Mouse (Mus musculus) macrophage (primary cell): ENCODE results near the gene Herpud1. TPM values are rescaled to one million over a fixed set of nuclear protein-coding genes. Genes with fewer than 3 reads are reported as not detected.
A peak's percentile ranks its signal among the peaks of the same experiment; 100 is the strongest.

ENCODE experiments used
- H3K27ac ChIP-seq: fragments of 350-480 bp; formaldehyde crosslinking; 2 replicates; pipeline ENCODE4 v1.9.0; 2021
- H3K36me3 ChIP-seq: fragments of 350-480 bp; formaldehyde crosslinking; 2 replicates; pipeline ENCODE4 v1.9.0; 2021; ENCODE audit errors: inconsistent target
- H3K4me3 ChIP-seq: fragments of 350-480 bp; formaldehyde crosslinking; 2 replicates; pipeline ENCODE4 v1.9.0; 2021; ENCODE audit errors: inconsistent target
- H3K79me2 ChIP-seq: fragments of 350-480 bp; formaldehyde crosslinking; 2 replicates; pipeline ENCODE4 v1.9.0; 2021; ENCODE audit errors: inconsistent target
- WGBS: methylation state at CpG from one replicate; pipeline ENCODE4 v1.1.7; 2026; ENCODE audit warnings: inconsistent platforms; ENCODE audit not compliant: missing documents; 5-methylcytosine and 5-hydroxymethylcytosine counted together
- polyA plus RNA-seq: library from polyadenylated mRNA; stranded (reverse); fragments of 250-400 nt; gene quantifications from 3 replicates; pipeline ENCODE4 v1.2.4, GENCODE M21; 2018; ENCODE audit warnings: inconsistent platforms
- total RNA-seq, 78 experiments: library from RNA; depleted of rRNA; stranded (reverse); fragments of 250-400 nt; gene quantifications; 1 replicate in 9 of 78; 2 replicates in 24 of 78; 3 replicates in 43 of 78; 4 replicates in 2 of 78; pipeline ENCODE4 v1.2.4; 2018; ENCODE audit warnings: inconsistent platforms in 56 of 78

The Herpud1 gene
- 10 to 100 TPM in 24 of 26 experiments, 1 to 10 TPM in 2; 2.6 to 62.7 (median 40.8) TPM for total RNA-seq (2018; cell fraction: chromatin; rRNA removed)
- total RNA-seq (2018; cell fraction: cytosol; rRNA removed): 10 to 100 TPM; 15.8 to 48.4 (median 33.5) TPM
- 10 to 100 TPM in 25 of 26 experiments, 1 to 10 TPM in 1; 8.9 to 81.8 (median 51.0) TPM for total RNA-seq (2018; cell fraction: nucleus; rRNA removed)
- 10.5 to 51.9 TPM (median 22.0 TPM) in 3 replicates for polyA plus RNA-seq

GRCm38 (mm10) chr8:94386214-94387026 is at the start of gene Herpud1:
Gene Herpud1, plus strand, starts transcription at chr8:94386438.
- H3K4me3 ChIP-seq: peak within 1 kb of the TSS; percentile 90
- H3K27ac ChIP-seq: peak within 1 kb of the TSS; percentile 85
- H3K79me2 ChIP-seq: peaks cover 43% of the 10 kb centered on the region
- WGBS: under 1% methylated on average over 65 of the region's 65 CpGs
- peaks cover 23% of the 10 kb centered on the region for H3K36me3 ChIP-seq

- Histone ChIP-seq H3K27ac (no peak overlapping the region), H3K4me3 (no peak overlapping the region), H3K79me2 (no peaks in the 10 kb centered on the region), H3K36me3 (no peaks in the 10 kb centered on the region)
- WGBS: 50% methylated on average over 8 of the region's 8 CpGs
Observed at GRCm38 (mm10) chr8:94337559-94337958, 48.7 kb upstream of the Herpud1 start.

GRCm38 (mm10) chr8:94340796-94341195 is 45.4 kb upstream of the Herpud1 start:
- no peaks in the 10 kb centered on the region for H3K79me2 ChIP-seq
- no peaks in the 10 kb centered on the region for H3K36me3 ChIP-seq
- no peak overlapping the region for H3K27ac ChIP-seq
- H3K4me3 ChIP-seq: no peak overlapping the region
- 43% methylated on average over 7 of the region's 7 CpGs for WGBS

GRCm38 (mm10) chr8:94342691-94343090 is 43.5 kb upstream of the Herpud1 start:
- Histone ChIP-seq H3K27ac (no peak overlapping the region), H3K36me3 (no peaks in the 10 kb centered on the region), H3K4me3 (no peak overlapping the region), H3K79me2 (no peaks in the 10 kb centered on the region)
- 91% methylated on average over 10 of the region's 10 CpGs for WGBS

DNA sequence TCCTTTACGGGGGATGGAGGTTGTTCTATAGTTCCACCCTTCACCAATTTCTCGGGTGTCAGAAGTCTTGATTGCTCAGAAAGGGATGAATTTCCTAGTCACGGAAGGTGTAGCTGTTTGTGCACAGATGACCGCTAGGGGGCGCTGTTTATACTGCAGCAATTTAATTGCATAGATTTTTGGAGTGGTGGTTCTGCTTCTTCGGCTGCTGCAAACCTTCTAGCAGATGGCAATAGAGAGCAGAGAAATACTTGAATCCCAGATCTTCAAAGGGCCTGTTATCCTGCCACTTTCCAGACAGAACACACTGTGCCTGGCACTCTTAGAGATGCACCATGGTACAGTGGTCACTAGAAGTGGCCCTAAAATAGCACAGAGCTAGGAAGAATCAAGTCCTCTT is 42.9 kb upstream of the Herpud1 start:
- H3K27ac ChIP-seq: no peak overlapping the region
- no peaks in the 10 kb centered on the region for H3K36me3 ChIP-seq
- 6% methylated on average over 6 of the region's 6 CpGs for WGBS
- no peak overlapping the region for H3K4me3 ChIP-seq
- no peaks in the 10 kb centered on the region for H3K79me2 ChIP-seq

GRCm38 (mm10) chr8:94343778-94344320 is 42.4 kb upstream of the Herpud1 start:
- no peak overlapping the region for H3K4me3 ChIP-seq
- H3K79me2 ChIP-seq: no peaks in the 10 kb centered on the region
- no peaks in the 10 kb centered on the region for H3K36me3 ChIP-seq
- 94% methylated on average over 11 of the region's 11 CpGs for WGBS
- no peak overlapping the region for H3K27ac ChIP-seq

DNA sequence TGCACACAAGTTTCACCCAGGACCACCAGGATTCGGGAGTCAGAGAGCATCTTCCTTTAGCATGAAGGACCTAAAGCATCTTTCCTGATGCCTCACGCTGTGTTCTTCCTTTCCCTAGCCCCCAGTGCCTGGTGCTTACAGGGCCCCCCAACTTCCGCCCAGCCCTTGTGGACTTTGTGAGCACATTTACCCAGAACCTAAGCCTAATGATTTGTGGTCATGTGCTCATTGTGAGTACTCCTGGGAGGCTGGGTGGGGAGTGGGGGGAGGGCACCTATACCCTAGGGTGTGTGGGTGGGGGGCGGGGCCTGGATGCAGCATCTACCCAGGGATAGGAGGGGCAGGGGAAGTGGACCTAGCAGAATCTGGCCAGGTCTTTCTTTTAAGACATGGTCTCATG is 40.6 kb upstream of the Herpud1 start:
- H3K36me3 ChIP-seq: no peaks in the 10 kb centered on the region
- H3K27ac ChIP-seq: no peak overlapping the region
- no peak overlapping the region for H3K4me3 ChIP-seq
- H3K79me2 ChIP-seq: no peaks in the 10 kb centered on the region
- WGBS: 98% methylated on average over 4 of the region's 4 CpGs

- Histone ChIP-seq H3K79me2 (no peaks in the 10 kb centered on the region), H3K36me3 (no peaks in the 10 kb centered on the region), H3K27ac (no peak overlapping the region), H3K4me3 (no peak overlapping the region)
- WGBS: 78% methylated on average over 11 of the region's 13 CpGs
Observed at GRCm38 (mm10) chr8:94346264-94346663, 40.0 kb upstream of the Herpud1 start.

DNA sequence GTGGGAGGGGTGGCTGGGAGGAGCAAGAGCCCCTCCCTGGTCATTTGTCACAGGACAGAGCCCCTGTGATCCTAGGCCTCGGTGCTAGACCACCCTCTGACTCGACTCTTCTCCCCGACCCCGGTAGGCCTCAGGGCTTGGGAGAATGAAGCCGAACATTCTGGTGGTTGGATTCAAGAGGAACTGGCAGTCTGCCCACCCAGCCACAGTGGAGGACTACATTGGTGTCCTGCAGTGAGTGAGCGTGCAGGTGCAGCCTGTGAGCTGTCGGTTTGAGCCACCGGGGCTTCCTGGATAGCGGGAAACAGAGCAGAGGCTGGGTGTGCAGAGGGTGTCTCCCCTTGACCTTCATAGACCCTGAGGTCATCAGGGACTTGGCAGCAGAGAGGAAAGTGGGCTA is 37.8 kb upstream of the Herpud1 start:
- no peak overlapping the region for H3K4me3 ChIP-seq
- H3K27ac ChIP-seq: no peak overlapping the region
- WGBS: 36% methylated on average over 9 of the region's 9 CpGs
- H3K79me2 ChIP-seq: no peaks in the 10 kb centered on the region
- H3K36me3 ChIP-seq: no peaks in the 10 kb centered on the region

DNA sequence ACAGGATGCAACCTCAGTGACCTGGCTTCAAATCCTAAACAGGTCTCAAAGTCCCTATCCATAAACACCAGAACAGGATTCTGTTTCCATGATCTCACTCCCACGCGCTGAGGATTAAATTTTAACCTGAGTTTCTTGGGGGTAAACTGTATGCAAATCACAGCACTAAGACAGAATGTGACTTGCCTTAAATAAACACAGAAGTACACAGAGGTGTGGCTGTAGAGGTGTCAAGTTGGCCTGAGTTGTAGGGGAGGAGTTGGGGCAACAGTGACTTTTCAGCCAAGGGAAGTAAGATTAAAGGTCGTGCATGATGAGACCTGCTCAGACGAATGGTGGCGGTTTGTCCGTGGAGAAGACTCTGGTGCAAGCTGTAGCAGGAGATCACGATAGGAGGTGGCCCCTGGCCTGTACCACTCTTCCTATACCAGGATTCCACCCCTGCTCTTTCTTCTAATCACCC is 32.1 kb upstream of the Herpud1 start:
- no peaks in the 10 kb centered on the region for H3K36me3 ChIP-seq
- WGBS: 57% methylated on average over 7 of the region's 7 CpGs
- no peak overlapping the region for H3K4me3 ChIP-seq
- no peaks in the 10 kb centered on the region for H3K79me2 ChIP-seq
- H3K27ac ChIP-seq: no peak overlapping the region

DNA sequence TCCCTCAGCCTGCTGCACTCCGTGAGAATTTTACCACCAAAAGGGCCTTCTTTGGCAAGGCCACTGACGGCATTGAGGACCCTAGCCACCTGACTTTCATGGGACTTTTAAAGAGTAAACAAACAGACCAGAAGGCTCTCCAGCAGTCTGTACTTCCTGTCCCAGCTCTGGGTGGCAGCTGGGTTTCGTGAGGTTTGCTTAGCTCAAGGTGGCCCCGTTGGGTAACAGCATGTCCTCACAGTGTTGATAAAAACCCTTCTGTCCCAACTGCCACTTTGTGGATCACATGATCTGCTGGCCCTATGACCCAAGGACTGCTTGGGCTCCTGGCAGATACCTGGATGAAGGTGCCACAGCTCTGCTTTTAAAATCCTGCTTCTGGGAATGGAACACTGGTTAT is 31.7 kb upstream of the Herpud1 start:
- no peak overlapping the region for H3K27ac ChIP-seq
- WGBS: 39% methylated on average over 4 of the region's 4 CpGs
- no peak overlapping the region for H3K4me3 ChIP-seq
- no peaks in the 10 kb centered on the region for H3K36me3 ChIP-seq
- H3K79me2 ChIP-seq: no peaks in the 10 kb centered on the region

GRCm38 (mm10) chr8:94357220-94357619 is 29.0 kb upstream of the Herpud1 start:
- Histone ChIP-seq H3K27ac (no peak overlapping the region), H3K36me3 (no peaks in the 10 kb centered on the region), H3K79me2 (no peaks in the 10 kb centered on the region), H3K4me3 (no peak overlapping the region)
- 83% methylated on average over 6 of the region's 6 CpGs for WGBS

GRCm38 (mm10) chr8:94358541-94358940 is 27.7 kb upstream of the Herpud1 start:
- no peak overlapping the region for H3K4me3 ChIP-seq
- 84% methylated on average over 5 of the region's 5 CpGs for WGBS
- H3K79me2 ChIP-seq: no peaks in the 10 kb centered on the region
- no peaks in the 10 kb centered on the region for H3K36me3 ChIP-seq
- no peak overlapping the region for H3K27ac ChIP-seq

DNA sequence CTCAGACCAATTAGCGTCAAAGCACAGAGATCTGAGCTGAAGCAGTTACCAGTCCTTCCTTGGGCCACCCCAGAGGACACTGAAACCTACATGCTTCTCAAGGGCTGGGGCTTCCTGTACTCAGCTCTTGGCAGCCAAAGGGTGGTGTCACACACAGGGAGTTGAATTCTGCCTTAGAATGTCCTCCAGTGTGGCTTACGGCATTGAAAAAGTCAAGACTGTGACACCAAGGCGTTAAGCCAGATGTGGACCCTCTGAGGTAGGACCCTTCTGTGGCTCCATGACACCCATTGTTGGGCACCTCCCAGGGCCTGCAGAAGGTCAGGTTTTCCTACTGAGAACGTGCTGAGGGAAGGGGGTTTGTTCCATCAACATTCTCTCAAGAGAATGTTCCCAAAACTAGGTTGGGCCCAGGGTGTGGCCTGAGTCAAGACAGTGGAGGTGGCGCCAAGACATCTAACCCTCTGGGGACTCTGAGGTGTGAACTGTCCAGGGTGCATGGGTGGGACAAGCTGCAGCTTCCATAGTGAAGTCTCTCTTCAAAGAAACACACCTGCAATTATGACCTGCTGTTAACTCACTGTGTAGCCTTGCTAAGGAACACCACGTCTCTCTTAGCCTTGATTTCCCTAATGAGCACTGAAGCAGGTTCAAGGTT is 24.3 kb upstream of the Herpud1 start:
- H3K27ac ChIP-seq: no peak overlapping the region
- 92% methylated on average over 6 of the region's 6 CpGs for WGBS

More for the DNA sequence above, 24.3 kb upstream of the Herpud1 start:
- no peaks in the 10 kb centered on the region for H3K79me2 ChIP-seq
- no peaks in the 10 kb centered on the region for H3K36me3 ChIP-seq
- no peak overlapping the region for H3K4me3 ChIP-seq
